Mouse (Mus musculus) testis, adult 2 months (tissue): ENCODE data around the gene Mllt3. TPM values are rescaled to one million over a fixed set of nuclear protein-coding genes. Genes with fewer than 3 reads are reported as not detected.

Experiments
- H3K27ac ChIP-seq: fragments of 200-500 bp; 2 replicates; pipeline ENCODE4 v1.5.1; 2012; ENCODE audit warnings: low read depth, low read length; ENCODE audit not compliant: control insufficient read depth, insufficient read depth
- H3K27me3 ChIP-seq: fragments of 200-500 bp; 2 replicates; pipeline ENCODE4 v1.6.1; 2012; ENCODE audit warnings: mild to moderate bottlenecking, low read length, moderate library complexity; ENCODE audit not compliant: control insufficient read depth, insufficient read depth
- H3K36me3 ChIP-seq: fragments of 200-500 bp; 2 replicates; pipeline ENCODE4 v1.6.1; 2012; ENCODE audit warnings: mild to moderate bottlenecking, low read length; ENCODE audit not compliant: control insufficient read depth, insufficient read depth
- H3K4me1 ChIP-seq: fragments of 200-500 bp; 2 replicates; pipeline ENCODE4 v1.6.1; 2012; ENCODE audit warnings: low read length; ENCODE audit not compliant: control insufficient read depth, insufficient read depth
- H3K4me3 ChIP-seq: fragments of 200-500 bp; 2 replicates; pipeline ENCODE4 v1.5.1; 2012; ENCODE audit warnings: low read depth, mild to moderate bottlenecking, low read length, moderate library complexity, mixed read lengths; ENCODE audit not compliant: control insufficient read depth
- CTCF ChIP-seq: fragments of 200-500 bp; IDR thresholded peaks from 2 replicates; pipeline ENCODE4 v1.5.1; 2012; ENCODE audit warnings: low read depth, mild to moderate bottlenecking, inconsistent platforms, low read length, moderate library complexity; ENCODE audit not compliant: control insufficient read depth, insufficient read depth, insufficient replicate concordance
- POLR2A ChIP-seq: fragments of 200-500 bp; IDR thresholded peaks from 2 replicates; pipeline ENCODE4 v1.6.1; 2012; ENCODE audit warnings: low read depth, mild to moderate bottlenecking, inconsistent platforms, low read length, moderate library complexity; ENCODE audit not compliant: control insufficient read depth
- polyA plus RNA-seq: library from polyadenylated mRNA; depleted of rRNA; stranded (reverse); fragments of >200 nt; gene quantifications from 2 replicates; pipeline ENCODE4 v1.2.3, GENCODE M21; 2012; rRNA removed

The Mllt3 gene
- polyA plus RNA-seq, 1 experiment, result 8.4 TPM

DNA sequence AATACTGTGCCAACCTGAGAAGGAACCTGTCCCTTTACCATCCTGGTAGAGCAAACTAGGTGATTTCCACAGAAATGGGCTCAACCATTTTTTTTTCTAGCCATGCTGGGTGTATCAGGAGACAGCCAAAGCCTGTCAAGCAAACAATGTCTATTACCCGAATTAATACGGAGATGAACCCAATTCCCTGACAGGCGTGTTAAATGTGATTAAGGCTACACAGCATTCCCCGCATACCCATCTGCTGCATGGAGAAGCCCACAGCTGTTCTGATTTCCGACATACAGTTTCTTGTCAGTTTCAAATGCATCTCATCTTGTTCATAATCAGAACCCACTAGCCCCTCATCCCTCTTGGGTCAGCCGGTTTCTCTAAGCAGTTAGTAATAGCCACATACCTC, 309.7 kb downstream of the Mllt3 start:
- no peaks in the 10 kb centered on the region for H3K4me1 ChIP-seq
- no peak overlapping the region for H3K27ac ChIP-seq
- TF ChIP-seq POLR2A, result no peak
- TF ChIP-seq CTCF, result no peak
- no peaks in the 10 kb centered on the region for H3K27me3 ChIP-seq
- no peak overlapping the region for H3K4me3 ChIP-seq
- H3K36me3 ChIP-seq, result no peaks in the 10 kb centered on the region

Other genes starting within 250 kb of the Mllt3 start
- 7.2 TPM in 2 replicates for gene Focad, start 61.3 kb upstream of the Mllt3 start, polyA plus RNA-seq